Mouse (Mus musculus) MEL (cell line): ENCODE results near the gene Pcca.

ENCODE experiments used
- CTCF ChIP-seq, 3 experiments: IDR thresholded peaks in 2 of 3; conservative IDR thresholded peaks in 1 of 3; 2 replicates each; pipeline ENCODE4 v1.5.1; 2011 to 2012; ENCODE audit warnings: low read length in 3 of 3, low read depth in 2 of 3, mild to moderate bottlenecking in 2 of 3, improper control_type of control experiment in 1 of 3, inconsistent platforms in 1 of 3, mixed read lengths in 1 of 3, moderate library complexity in 1 of 3; ENCODE audit not compliant: control insufficient read depth in 1 of 3, insufficient read depth in 1 of 3, poor library complexity in 1 of 3, severe bottlenecking in 1 of 3
- MAX ChIP-seq: IDR thresholded peaks from 2 replicates; pipeline ENCODE4 v1.6.1; 2011; ENCODE audit warnings: low read length, improper control_type of control experiment
- NELFE ChIP-seq: IDR thresholded peaks from 2 replicates; pipeline ENCODE4 v1.6.1; 2011; ENCODE audit warnings: low read depth, low read length, improper control_type of control experiment
- POLR2A ChIP-seq, 2 experiments: IDR thresholded peaks; 2 replicates each; pipeline ENCODE4 v1.6.1; 2011 to 2012; ENCODE audit warnings: low read length in 2 of 2, mild to moderate bottlenecking in 2 of 2, control low read depth in 1 of 2, improper control_type of control experiment in 1 of 2, low read depth in 1 of 2, moderate library complexity in 1 of 2; ENCODE audit not compliant: control insufficient read depth in 1 of 2, insufficient read depth in 1 of 2, poor library complexity in 1 of 2
- RCOR1 ChIP-seq: IDR thresholded peaks from 2 replicates; pipeline ENCODE4 v1.6.1; 2012; ENCODE audit warnings: low read depth, mild to moderate bottlenecking, inconsistent platforms, low read length, improper control_type of control experiment
- USF2 ChIP-seq, 2 experiments: IDR thresholded peaks; 2 replicates each; pipeline ENCODE4 v1.6.1; 2011 to 2012; ENCODE audit warnings: improper control_type of control experiment in 2 of 2, low read length in 2 of 2, borderline replicate concordance in 1 of 2, inconsistent platforms in 1 of 2, low read depth in 1 of 2, mild to moderate bottlenecking in 1 of 2; ENCODE audit not compliant: insufficient read depth in 1 of 2

- no peak for TF ChIP-seq USF2 (IDR thresholded peaks at IDR 0.05; ENCODE audit: borderline replicate concordance in 1 of 2, insufficient read depth in 1 of 2, low read depth in 1 of 2, low read length in 2 of 2)
- no peak for TF ChIP-seq POLR2A (IDR thresholded peaks at IDR 0.05; ENCODE audit: control insufficient read depth in 1 of 2, insufficient read depth in 1 of 2, low read depth in 1 of 2, low read length in 2 of 2, poor library complexity in 1 of 2)
- TF ChIP-seq CTCF (IDR thresholded peaks at IDR 0.05 in 2 of 3, conservative IDR thresholded peaks at IDR 0.05 in 1 of 3; ENCODE audit: control insufficient read depth in 1 of 3, insufficient read depth in 1 of 3, low read depth in 2 of 3, low read length in 3 of 3, poor library complexity in 1 of 3, severe bottlenecking in 1 of 3): no peak
- TF ChIP-seq MAX: no peak
- no peak for TF ChIP-seq NELFE
- no peak for TF ChIP-seq RCOR1
Observed at GRCm38 (mm10) chr14:122649336-122649950, 115.3 kb downstream of the Pcca start.
